Mouse (Mus musculus) gastrocnemius, postnatal 10 days (tissue): ENCODE results near the gene Ikzf4. TPM values are rescaled to one million over a fixed set of nuclear protein-coding genes. Genes with fewer than 3 reads are reported as not detected.
A peak's percentile ranks its signal among the peaks of the same experiment; 100 is the strongest.
"Not testable (repeated sequence)": the region's sequence is repeated elsewhere in the genome, so short reads cannot be mapped to it uniquely, and the experiment has no call there.

Experiments used
- DNase-seq: peaks from one replicate; pipeline ENCODE4 v3.0.0; 2021; ENCODE audit warnings: mixed read lengths
- total RNA-seq, 2 experiments: library from RNA; stranded (reverse); gene quantifications; 2 replicates each; pipeline ENCODE4 v1.2.3; 2021

Ikzf4 gene
- total RNA-seq, 2 experiments from 2014 or later, result 0.54 to 0.63 TPM

DNA sequence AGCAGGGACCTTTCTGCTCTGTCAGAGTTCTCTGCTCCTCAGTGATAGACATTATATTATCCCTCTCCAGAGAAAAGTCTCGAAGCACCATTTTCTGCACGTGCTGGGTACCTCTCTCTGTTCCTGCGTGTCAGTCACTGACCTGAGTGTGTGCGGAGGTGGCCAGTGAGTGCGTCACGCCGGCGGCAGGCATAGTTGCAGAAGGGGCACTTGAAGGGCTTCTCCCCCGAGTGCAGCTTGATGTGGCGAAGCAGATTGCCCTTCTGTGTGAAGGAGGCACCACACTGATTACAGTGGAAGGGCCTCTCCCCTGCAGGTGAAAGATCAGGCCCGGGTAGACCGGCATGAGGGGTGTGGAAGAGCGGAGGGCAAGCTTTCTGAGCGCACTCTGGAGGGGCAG is 5.8 kb downstream of the Ikzf4 start:
- DNase-seq, result no peak

DNA sequence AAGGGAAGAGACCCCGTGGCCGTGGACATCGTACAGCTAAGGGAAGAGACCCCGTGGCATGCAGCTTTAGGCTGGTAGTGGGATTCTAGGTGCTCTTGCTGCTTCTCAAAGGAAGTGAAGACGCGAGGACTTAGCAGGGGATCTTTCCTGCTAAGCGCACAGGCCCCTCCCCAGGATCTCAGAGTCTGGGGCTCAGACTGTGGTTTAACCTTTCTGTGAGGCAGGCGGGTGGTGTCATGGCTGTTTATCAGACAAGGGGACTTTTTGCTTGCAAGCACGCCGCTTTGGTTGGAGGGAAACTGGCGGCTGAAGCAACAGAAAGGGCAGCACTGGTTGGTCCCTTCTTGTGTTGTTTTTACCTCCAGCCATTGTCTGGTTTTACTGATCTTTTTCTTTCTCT is 8.8 kb downstream of the Ikzf4 start:
- no peak for DNase-seq

DNA sequence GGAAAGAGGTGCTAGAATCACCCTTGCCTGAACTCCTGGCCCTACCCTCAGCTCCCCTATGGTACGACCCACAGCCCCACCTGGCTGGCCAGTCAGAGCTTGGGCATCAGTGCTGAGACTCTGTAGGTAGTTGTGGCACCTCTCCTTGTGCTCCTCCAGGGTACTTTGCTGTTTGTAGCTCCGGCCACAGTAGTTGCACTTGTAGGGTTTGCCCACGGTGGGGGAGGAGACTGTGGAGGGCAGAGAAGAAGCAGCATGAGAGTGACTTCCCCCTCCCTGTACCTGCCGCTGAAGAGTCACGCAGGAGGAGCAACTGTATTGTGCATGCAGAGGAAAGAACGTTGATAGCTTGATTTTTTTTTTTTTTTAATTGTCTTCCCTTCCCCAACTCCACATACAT is 9.2 kb downstream of the Ikzf4 start:
- DNase-seq, result no peak

DNA sequence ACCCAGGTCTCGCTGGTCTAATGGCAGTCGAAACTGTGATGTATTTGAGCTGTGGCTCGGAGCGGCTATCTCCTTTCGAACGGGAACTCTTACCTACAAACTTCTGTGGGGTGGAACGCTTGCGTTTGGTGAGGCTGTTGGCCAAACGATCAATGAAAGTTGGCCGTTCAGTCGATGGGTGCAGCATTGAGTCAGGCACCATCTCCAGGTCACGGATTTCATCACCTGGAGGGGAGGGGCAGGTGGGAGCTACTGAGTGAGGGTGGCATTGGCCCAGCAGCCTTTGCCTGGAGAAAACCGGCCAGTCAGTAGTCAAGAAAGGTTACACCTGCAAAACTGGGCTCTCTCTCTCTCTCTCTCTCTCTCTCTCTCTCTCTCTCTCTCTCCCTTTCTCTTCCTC is 10.1 kb downstream of the Ikzf4 start:
- DNase-seq, result no peak

DNA sequence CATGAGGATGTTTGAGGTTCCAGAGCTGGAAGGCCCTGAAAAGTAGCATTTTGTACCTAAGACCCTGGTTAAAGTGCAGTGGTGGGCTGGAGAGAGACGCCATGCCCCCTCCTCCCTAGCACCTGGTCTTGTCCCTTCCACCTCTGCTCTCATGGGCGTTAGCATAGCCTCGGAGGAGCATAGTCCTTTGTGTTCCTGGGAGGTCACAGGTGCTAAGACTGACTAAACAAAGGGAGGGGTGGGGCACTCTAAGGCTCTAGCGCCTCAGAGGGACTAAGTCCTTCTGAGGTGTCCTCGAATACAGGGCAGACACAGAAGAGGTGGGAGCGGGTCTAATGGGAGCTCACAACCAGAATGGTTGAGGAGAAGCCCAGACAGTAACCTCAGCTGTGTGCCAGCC is 14.2 kb downstream of the Ikzf4 start:
- no peak for DNase-seq

DNA sequence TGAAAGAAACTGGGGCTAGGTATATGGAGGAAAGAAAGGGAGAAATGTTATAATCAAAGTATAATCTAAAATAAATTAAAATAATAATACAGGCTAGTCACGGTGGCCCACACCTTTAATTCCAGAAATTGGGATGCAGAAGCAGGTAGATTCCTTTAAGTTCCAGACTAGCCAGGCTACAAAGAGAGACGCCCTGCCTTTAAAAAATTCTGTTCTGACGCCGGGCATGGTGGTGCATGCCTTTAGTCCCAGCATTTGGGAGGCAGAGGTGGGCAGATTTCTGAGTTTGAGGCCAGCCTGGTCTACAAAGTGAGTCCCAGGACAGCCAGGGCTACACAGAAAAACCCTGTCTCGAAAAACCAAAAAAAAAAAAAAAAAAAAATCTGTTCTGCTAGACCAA is 15.5 kb downstream of the Ikzf4 start:
- DNase-seq, result not testable (repeated sequence)

DNA sequence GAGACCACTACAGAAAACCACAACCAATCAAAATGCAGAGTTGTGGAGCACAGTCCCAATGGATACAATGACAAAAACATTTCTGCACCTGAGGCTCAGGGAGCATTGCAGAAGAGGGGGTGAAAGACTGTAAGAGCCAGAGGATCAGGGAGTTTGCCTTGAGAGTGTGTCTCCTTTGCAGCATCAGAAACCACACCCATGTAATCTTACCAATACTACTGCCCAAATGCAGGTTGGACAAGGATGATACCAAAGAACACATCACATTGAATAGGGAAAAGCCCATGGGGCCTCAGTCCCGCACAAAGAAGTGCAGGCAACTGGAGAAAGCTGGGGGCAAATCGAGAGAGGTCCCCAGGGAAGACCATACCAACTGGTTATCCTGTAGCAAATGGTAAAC is 16.0 kb downstream of the Ikzf4 start:
- DNase-seq, result no peak

DNA sequence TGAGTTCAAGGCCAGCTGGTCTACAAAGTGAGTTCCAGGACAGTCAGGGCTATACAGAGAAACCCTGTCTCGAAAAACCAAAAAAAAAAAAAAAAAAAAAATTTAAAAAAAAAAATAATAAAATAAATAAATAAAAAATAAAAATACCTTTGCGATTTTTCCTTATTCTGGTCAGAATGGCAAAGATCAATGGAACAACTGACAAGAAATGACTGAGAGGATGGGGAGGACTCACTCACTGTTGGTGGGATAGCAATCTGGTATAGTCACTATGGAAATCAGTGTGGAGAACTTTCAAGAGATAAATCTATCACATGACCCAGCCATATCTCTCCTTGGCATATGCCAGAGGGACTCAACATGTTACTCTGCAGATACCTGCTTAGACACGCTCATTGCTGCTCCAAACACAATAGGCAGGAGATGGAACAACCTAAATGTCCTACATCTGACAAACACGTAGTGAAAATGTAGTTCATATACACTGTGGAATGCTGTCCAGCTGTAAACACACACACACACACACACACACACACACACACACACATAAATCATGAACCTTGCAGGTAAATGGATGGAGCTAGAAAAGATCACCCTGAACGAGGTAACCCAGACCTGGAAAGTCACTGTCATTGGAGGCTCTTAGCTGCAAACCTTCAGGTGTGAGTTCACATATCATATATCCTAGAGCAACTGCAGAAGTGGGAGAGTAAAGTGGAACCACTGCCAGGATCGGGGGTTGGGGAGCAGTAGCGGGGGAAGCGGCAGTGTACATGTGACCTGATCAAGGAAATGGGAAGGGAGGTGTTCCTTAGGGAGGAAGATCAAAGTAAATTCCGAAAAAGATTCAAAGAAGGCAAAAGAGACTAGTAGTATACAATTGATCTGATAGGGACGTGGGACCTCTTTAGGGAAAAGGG is 18.1 kb downstream of the Ikzf4 start:
- DNase-seq, result no peak

DNA sequence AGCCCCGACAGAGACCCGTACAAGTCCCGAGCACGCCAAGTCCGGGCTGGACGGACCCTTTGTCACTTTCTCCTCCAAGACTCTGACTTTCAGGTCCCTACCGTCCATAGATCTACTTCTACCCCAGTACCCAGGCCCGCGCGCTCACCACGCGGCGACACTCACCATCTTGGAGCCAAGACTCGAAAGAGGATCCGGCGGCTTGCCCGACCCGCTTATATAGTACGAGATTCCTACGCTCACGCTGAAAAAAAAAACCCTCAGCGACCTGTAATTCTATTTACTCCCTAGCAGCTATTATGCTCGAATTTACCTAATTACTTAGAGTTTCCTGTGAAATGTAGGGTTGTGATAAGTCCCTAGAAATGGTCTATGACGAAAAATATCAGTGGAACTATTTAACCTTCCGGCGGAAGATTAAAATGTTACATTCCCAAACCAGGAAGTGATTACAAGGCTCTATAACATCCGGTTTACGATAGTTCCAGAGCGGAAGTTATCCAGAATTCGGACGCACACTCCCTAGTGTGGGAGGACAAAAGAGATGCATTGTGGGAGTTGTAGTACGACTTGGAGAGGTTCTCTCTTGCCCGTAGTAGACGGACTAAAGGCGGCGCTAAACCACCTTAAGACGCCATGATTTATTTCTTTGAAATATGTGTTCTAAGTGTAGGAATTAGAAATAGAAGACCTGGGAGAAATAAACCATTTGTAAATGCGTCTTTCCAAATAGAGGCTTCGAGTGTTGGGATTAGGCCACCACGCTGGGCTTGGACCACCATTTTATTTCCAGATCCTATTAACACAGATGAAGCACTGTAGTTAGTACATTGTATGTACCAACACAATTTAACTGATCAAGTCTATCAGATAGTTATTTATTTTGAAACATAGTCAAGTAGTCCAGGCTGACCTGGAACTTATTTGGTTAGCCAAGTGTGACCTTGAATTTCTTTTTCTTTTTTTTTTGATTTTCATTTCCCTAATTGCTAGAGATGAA is 19.2 kb downstream of the Ikzf4 start, which contains the start of gene Rps26:
Rps26 (minus strand) TSS at position 437 of the 1,000 bp plus-strand sequence.
- DNase-seq, result peak; percentile 84

DNA sequence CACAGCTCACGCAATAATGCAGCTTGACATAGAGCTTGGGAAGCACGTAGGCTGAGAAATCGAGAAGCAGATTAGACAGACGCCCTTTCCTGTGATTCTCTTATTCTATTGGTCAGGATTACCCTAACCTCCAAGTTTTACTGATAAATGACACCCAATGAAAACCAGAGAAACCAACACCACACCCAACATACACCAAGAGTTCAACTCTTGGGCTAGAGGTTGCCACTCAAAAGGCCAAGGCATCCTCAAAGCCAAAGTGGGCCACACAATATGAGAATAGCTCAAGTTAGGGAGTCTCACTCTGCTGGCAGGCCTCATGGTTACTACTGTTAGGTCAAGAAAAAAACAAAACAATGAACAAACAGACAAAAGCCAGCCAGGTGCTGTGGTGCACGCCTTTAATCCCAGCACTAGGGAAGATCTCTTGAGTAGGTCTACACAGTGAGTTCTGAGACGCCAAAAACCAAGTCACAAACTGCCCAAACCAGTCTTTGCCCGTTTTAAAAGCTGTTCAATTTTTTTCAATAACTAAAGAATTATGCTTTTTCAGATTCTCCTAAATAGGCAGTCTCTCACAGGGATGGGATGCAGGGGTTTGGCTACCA is 20.4 kb downstream of the Ikzf4 start:
- DNase-seq, result no peak

DNA sequence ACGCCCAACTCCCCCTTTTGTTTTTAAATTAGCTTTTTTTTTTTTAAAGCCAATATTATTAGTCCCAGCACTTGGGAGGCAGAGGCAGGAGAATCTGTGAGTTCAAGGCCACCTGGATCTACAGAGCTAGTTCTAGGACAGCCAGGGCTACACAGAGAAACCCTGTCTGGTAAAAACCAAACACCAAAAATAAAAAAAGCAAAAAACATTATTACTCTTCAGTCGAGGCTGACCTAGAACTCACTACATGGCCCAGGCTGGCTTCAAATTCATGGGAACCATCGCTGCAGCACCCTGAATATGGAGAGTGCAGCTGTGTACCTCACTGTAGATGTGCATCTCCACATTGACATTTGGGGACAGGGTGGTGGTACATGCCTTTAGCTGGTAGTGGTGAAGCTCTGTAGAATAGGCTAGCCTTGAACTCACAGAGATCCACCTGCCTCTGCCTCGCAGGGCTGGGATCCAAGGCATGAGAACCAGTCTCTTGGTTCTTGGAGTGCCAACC is 22.6 kb downstream of the Ikzf4 start:
- not testable (repeated sequence) for DNase-seq

DNA sequence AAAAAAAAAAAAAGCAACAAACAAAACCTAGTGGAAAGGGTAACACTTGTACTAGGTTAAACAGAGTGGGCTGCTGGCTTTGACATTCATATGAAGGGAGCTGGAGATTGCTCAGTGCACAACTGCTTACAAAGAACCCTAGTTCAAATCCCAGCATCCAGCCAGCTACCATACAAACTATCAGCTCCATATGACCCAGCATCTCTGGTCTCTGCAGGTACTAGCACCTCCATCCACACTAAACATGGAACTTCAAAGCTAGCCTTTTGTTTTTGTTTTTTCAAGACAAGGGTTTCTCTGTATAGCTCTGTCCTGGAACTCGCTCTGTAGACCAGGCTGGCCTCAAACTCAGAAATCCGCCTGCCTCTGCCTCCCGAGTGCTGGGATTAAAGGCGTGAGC is 23.1 kb downstream of the Ikzf4 start:
- DNase-seq, result no peak

DNA sequence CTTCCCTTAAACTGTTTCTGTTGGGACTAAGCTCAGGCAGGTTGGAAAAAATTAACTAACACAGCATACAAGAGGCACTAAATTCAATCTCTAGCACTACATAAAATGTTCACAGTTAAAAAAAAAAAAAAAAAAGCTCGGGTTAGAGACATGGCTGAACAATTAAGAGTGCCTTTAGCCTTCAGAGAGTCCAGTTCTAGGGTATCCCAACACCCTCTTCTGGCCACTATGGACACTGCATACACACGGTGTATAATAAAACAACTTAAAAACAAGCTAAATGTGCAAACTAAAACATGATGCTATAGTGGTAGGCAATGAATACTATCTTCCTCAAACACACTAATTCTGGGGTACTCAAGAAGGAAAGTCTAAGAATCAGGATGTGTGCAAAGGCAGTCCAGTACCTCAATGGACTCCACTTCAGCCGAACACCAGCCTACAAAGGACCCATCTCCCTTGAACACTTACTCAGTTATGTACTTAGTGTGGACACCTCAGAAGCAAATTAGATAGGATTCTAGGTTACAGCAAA is 23.7 kb downstream of the Ikzf4 start:
- no peak for DNase-seq

DNA sequence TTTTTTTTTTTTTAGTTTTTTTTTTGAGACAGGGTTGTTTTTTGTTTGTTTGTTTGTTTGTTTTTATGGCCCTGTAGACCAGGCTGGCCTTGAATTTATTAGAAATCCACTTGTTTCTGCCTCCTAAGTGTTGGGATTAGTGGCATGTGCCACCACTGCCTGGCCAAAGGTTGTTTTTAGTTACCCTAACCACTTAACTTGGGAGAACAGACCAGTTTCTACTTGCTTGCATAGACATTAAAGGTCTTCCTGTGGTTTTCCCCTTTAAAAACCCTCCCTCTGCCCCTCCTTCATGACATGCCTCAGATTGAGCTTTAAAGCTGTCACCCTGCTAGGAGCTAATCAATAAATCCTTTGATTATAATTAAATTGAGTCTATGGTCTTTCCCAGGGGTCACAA is 25.6 kb downstream of the Ikzf4 start:
- DNase-seq, result no peak

DNA sequence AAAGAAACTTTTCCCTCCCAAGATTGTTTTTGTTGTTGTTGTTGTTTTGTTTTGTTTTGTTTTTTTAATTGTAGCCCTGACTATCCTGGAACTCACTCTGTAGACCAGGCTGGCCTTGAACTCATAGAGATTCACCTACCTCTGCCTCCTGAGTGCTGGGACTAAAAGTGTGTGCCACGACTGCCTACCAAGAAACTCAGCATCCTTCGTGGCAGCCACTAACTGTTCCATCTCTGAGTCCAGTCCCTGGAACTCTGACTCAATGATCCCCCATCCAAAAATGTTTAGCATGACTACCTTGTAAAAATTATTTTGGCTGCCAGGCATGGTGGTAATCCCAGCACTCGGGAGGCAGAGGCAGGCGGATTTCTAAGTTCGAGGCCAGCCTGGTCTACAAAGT is 26.6 kb downstream of the Ikzf4 start:
- DNase-seq, result not testable (repeated sequence)

DNA sequence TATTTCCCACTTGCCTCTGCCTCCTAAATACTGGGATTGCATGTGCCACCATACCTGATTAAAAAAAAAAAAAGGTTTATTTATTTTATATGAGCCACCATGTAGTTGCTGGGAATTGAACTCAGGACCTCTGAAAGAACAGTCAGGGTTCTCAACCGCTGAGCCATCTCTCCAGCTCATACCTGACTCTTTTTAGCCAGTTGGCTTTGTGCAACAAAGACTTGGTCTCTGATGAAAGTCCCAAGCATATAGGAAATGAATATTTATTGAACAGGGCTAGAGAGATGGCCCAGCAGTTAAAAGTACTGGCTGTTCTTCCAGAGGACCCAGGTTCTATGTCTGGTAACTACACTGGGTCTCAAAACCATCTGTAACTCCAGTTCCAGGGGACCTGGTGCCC is 27.2 kb downstream of the Ikzf4 start:
- DNase-seq, result no peak

DNA sequence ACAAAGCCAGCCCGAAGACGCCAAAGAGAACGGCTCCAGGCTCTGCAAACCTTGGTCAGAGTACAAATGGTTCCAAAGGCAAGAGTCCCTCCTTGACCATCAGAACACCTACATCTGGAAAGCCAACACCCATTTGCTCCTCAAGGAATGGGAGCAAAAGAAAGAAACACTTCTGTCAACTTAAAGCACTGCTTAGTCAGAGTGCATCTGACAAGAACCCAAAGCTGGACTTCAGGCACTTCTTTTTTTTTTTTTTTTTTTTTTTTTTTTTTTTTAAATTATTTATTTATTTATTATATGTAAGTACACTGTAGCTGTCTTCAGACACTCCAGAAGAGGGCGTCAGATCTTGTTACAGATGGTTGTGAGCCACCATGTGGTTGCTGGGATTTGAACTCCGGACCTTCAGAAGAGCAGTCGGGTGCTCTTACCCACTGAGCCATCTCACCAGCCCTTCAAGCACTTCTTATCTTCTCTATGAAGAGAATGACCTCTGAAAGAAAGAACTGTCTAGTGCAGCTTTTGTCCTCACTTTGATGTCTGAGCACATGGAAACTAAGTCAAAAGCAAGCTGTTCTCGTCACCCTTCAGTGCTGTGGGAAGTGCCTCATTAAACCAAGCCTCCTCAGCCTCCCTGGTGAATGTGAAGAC is 29.9 kb downstream of the Ikzf4 start:
- not testable (repeated sequence) for DNase-seq

DNA sequence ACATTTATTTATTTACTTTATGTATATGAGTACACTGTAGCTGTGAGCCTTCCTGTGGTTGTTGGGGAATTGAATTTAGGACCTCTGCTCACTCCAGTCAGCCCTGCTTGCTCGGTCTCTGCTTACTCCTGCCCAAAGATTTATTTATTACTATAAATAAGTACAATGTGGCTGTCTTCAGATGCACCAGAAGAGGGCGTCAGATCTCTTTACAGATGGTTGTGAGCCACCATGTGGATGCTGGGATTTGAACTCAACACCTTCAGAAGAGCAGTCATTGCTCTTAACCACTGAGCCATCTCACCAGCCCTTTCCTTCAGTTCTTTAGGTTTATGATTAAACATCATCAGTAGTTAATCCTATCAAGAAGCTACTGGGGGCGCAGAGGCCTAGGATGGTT is 30.9 kb downstream of the Ikzf4 start:
- DNase-seq, result no peak

DNA sequence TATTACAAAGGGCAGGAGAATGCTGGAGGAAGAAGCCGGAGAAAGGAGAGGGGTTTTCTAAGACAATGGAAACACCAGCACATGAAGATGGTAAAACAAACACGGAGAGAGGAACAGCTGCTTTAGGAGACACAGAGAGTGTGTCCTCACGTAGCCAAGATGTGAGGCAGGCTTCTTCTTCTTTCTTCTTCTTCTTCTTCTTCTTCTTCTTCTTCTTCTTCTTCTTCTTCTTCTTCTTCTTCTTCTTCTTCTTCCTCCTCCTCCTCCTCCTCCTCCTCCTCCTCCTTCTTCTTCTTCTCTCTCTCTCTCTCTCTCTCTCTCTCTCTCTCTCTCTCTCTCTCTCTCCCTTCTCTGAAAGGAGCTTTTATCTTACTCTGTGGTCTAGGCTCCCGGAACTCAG is 32.0 kb downstream of the Ikzf4 start:
- not testable (repeated sequence) for DNase-seq

DNA sequence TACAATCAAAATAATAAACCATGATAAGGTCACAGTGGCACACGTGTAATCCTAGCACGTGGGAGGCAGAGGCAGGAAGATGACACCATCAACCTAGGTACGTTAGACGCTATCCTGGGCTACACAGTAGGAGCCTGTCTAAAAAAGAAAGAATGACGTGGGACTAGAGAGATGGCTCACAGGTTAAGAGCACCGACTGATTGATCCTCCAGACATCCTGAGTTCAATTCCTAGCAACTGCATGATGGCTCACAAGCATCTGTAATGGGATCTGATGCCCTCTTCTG is 32.7 kb downstream of the Ikzf4 start:
- DNase-seq, result no peak

DNA sequence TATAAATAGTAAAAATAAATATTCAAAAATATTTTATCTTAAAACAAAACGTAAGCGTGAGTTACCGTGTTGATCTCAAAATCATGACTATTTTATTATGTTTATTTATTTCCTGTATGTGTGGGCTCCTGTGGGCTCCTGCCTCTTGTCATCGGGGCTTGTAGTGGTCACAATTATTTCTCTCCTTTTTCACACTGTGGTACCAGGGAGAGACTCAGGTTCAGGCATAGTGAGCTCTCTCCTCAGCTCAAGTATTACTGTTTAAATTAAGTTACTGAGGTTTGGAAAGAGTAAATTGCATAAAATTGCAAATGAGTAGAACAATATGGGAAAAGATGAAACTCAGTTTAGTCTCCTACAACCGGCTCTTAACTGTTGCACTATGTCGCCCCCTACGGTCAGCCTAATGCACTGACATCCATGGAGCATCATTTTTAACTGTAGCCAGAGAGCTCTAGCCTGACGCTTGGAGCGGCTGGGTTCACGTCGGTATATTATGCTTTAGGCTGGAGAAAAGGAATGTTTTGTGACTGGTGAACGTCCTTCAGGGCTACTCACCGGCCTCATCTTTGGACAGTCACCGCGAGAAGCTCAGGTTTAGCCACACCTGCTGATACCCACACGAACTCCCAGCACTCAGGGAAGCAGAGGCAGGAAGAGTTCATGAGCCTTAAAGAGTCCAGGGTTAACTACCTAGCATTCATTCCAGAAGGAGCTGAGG is 33.2 kb downstream of the Ikzf4 start:
- DNase-seq, result peak; percentile 76
